Mouse (Mus musculus) testis, adult 2 months (tissue): Measurements from ENCODE around the gene Gm20498. TPM values are rescaled to one million over a fixed set of nuclear protein-coding genes. Genes with fewer than 3 reads are reported as not detected.
"Not testable (repeated sequence)": the region's sequence is repeated elsewhere in the genome, so short reads cannot be mapped to it uniquely, and the experiment has no call there.

ENCODE experiments used
- H3K27ac ChIP-seq: fragments of 200-500 bp; 2 replicates; pipeline ENCODE4 v1.5.1; 2012; ENCODE audit warnings: low read depth, low read length; ENCODE audit not compliant: control insufficient read depth, insufficient read depth
- H3K27me3 ChIP-seq: fragments of 200-500 bp; 2 replicates; pipeline ENCODE4 v1.6.1; 2012; ENCODE audit warnings: mild to moderate bottlenecking, low read length, moderate library complexity; ENCODE audit not compliant: control insufficient read depth, insufficient read depth
- H3K36me3 ChIP-seq: fragments of 200-500 bp; 2 replicates; pipeline ENCODE4 v1.6.1; 2012; ENCODE audit warnings: mild to moderate bottlenecking, low read length; ENCODE audit not compliant: control insufficient read depth, insufficient read depth
- H3K4me1 ChIP-seq: fragments of 200-500 bp; 2 replicates; pipeline ENCODE4 v1.6.1; 2012; ENCODE audit warnings: low read length; ENCODE audit not compliant: control insufficient read depth, insufficient read depth
- H3K4me3 ChIP-seq: fragments of 200-500 bp; 2 replicates; pipeline ENCODE4 v1.5.1; 2012; ENCODE audit warnings: low read depth, mild to moderate bottlenecking, low read length, moderate library complexity, mixed read lengths; ENCODE audit not compliant: control insufficient read depth
- CTCF ChIP-seq: fragments of 200-500 bp; IDR thresholded peaks from 2 replicates; pipeline ENCODE4 v1.5.1; 2012; ENCODE audit warnings: low read depth, mild to moderate bottlenecking, inconsistent platforms, low read length, moderate library complexity; ENCODE audit not compliant: control insufficient read depth, insufficient read depth, insufficient replicate concordance
- POLR2A ChIP-seq: fragments of 200-500 bp; IDR thresholded peaks from 2 replicates; pipeline ENCODE4 v1.6.1; 2012; ENCODE audit warnings: low read depth, mild to moderate bottlenecking, inconsistent platforms, low read length, moderate library complexity; ENCODE audit not compliant: control insufficient read depth
- polyA plus RNA-seq: library from polyadenylated mRNA; depleted of rRNA; stranded (reverse); fragments of >200 nt; gene quantifications from 2 replicates; pipeline ENCODE4 v1.2.3, GENCODE M21; 2012; rRNA removed

Gm20498 gene
- polyA plus RNA-seq = 40.6 and 45.4 TPM in 2 replicates

GRCm38 (mm10) chr12:81532316-81533028 is at the start of gene Gm20498, which contains the start of gene Synj2bp:
Gene Gm20498, minus strand, starts transcription at chr12:81532905.
Gene Synj2bp, minus strand, starts transcription at chr12:81532911.
- H3K27me3 ChIP-seq = no peaks in the 10 kb centered on the region
- H3K4me1 ChIP-seq = no peaks in the 10 kb centered on the region
- H3K36me3 ChIP-seq = no peaks in the 10 kb centered on the region
- peak; percentile 82 for TF ChIP-seq POLR2A
- no peak for TF ChIP-seq CTCF
- H3K4me3 ChIP-seq = peak within 1 kb of the TSS; percentile 100
- H3K27ac ChIP-seq = peak within 1 kb of the TSS; percentile 98

DNA sequence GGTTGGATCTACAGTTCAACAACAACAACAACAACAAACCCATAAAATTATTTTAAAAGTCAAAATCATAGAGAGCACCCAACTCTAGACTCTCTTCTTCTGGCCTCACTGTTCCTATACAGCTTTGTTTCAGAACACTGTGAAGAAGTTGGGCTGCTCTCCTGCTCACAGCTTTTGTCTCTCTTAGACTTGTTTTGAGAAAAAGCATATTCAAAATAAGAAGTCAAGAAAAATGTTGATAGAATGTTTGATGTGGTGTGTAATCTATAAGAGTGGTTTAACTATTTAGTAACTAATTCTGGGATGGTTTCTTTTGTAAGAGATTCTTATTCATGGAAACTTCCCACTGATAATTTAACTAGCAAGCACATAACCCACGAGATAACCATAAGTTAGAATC is 35.7 kb upstream of the Gm20498 start, which contains the start of gene Adam21:
Gene Adam21 (minus strand): TSS at position 101 of the 400 bp plus-strand sequence.
- TF ChIP-seq CTCF = no peak
- no peak for TF ChIP-seq POLR2A
- H3K27me3 ChIP-seq = no peaks in the 10 kb centered on the region
- no peaks in the 10 kb centered on the region for H3K4me1 ChIP-seq
- H3K4me3 ChIP-seq = peak within 1 kb of the TSS; percentile 57
- H3K36me3 ChIP-seq = no peaks in the 10 kb centered on the region
- no peak within 1 kb of the TSS for H3K27ac ChIP-seq

- H3K4me3 ChIP-seq = peak overlapping the region; percentile 57; the same call in 1 of the 2 replicates
- TF ChIP-seq CTCF (no peak), POLR2A (no peak)
- no peak overlapping the region for H3K27ac ChIP-seq
- H3K4me1 ChIP-seq = no peaks in the 10 kb centered on the region
- no peaks in the 10 kb centered on the region for H3K27me3 ChIP-seq
- no peaks in the 10 kb centered on the region for H3K36me3 ChIP-seq
Measured at GRCm38 (mm10) chr12:81567931-81568330, 35.2 kb upstream of the Gm20498 start.

GRCm38 (mm10) chr12:81564173-81564572 is 31.5 kb upstream of the Gm20498 start:
- no peak overlapping the region for H3K4me3 ChIP-seq
- TF ChIP-seq CTCF = no peak
- TF ChIP-seq POLR2A = no peak
- H3K27ac ChIP-seq = no peak overlapping the region
- no peaks in the 10 kb centered on the region for H3K27me3 ChIP-seq
- no peaks in the 10 kb centered on the region for H3K4me1 ChIP-seq
- H3K36me3 ChIP-seq = no peaks in the 10 kb centered on the region

DNA sequence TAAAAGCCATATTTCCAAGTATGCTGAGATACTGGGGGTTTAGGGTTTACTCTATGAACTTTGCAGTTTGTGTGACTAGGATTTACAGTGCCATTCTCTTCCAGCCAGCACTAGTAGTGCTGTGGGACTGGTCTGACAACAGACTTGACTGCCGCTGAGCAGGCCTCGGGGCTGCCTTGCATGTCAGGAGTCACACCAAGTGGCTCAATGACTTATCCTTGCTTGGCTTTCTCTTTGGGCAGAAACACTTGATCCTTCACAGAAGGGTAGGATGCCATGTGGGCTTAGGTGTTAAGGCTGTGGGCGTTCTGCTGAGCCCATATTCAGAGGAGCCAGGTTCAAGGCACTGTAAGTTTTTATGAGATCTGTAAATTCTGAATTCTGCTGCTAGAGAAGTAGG is 16.6 kb upstream of the Gm20498 start:
- H3K4me3 ChIP-seq = no peak overlapping the region
- H3K27ac ChIP-seq = no peak overlapping the region
- H3K36me3 ChIP-seq = no peaks in the 10 kb centered on the region
- H3K27me3 ChIP-seq = no peaks in the 10 kb centered on the region
- TF ChIP-seq POLR2A = no peak
- TF ChIP-seq CTCF = no peak
- H3K4me1 ChIP-seq = no peaks in the 10 kb centered on the region

- Histone ChIP-seq H3K36me3 (no peaks in the 10 kb centered on the region), H3K27ac (no peak overlapping the region), H3K27me3 (no peaks in the 10 kb centered on the region), H3K4me3 (no peak overlapping the region), H3K4me1 (no peaks in the 10 kb centered on the region)
- TF ChIP-seq CTCF (no peak), POLR2A (no peak)
Measured at GRCm38 (mm10) chr12:81547163-81547562, 14.5 kb upstream of the Gm20498 start.

DNA sequence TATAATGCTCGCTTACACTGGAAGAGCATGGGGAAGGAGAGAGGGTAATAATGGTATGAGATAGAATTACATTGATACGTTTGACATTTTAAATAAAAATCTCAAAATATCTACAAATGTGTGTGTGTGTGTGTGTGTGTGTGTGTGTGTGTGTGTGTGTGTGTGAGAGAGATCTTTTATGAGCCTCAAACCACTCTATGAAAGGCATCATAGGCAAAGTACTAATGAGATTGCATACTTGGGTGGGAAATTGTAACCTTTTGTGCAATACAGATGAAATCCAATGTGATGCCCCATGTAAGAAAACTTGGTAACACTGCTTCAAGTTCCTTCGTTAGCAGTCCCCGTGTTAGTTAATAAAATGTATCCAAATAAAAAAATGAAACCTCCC is 319 bp upstream of the Gm20498 start:
- Histone ChIP-seq H3K27ac (peak overlapping the region; percentile 98), H3K36me3 (no peaks in the 10 kb centered on the region), H3K27me3 (no peaks in the 10 kb centered on the region), H3K4me3 (peak overlapping the region; percentile 100), H3K4me1 (no peaks in the 10 kb centered on the region)
- TF ChIP-seq POLR2A (no peak), CTCF (no peak)

DNA sequence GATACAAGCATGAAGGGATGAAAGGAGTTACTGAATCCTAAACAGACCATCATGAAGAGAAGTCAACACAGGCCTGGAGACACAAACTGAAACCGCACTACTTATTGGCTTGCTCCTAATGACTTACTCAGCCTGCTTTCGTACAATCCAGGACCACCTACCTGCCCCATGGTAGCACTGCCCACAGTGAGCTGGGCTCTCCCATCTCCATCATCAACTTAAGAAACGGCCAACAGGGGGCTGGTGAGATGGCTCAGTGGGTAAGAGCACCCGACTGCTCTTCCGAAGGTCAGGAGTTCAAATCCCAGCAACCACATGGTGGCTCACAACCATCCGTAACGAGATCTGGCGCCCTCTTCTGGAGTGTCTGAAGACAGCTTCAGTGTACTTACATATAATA is 2.1 kb downstream of the Gm20498 start:
- H3K36me3 ChIP-seq, H3K4me1 ChIP-seq, H3K4me3 ChIP-seq, H3K27me3 ChIP-seq, H3K27ac ChIP-seq: not testable (repeated sequence)

DNA sequence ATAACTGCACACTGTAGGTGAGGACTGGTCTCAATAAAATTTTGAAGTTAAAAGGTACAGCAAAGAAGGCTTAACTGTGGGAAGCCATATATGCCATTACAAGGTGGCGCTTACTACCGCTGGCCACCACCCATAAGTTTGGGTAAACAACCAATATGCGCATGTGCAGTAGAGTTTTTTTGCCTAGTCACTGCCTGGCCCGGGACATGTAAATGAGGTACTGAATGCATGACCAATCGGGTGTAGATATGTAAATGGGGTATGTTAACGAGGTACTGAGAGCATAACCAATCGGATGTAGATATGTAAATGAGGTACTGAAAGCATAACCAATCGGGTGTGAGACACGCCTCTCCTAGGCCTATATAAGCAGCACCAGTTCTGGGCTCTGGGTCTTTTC is 35.8 kb downstream of the Gm20498 start:
- not testable (repeated sequence) for H3K36me3 ChIP-seq, H3K27me3 ChIP-seq, H3K27ac ChIP-seq, H3K4me1 ChIP-seq, H3K4me3 ChIP-seq
